Mouse (Mus musculus): ENCODE data around the gene 5730522E02Rik.

- no peak for TF ChIP-seq CTCF (IDR thresholded peaks at IDR 0.05; ENCODE audit: low read depth, low read length)
- TF ChIP-seq POLR2A (IDR thresholded peaks at IDR 0.05; ENCODE audit: borderline replicate concordance, low read depth, low read length), result no peak
Observed at GRCm38 (mm10) chr11:26102878-26103277, 107.7 kb downstream of the 5730522E02Rik start.
